Comparison of ENCODE assay signal across 8 mouse cellular contexts in genomic region chr4:126803268-126803873, GRCm38 (mm10). TPM values are rescaled to one million over a fixed set of nuclear protein-coding genes. Genes with fewer than 3 reads are reported as not detected.
DNase-seq lines count a peak whose midpoint lies in the region; ATAC-seq and TF ChIP-seq lines count a peak whose summit lies in the region.

No protein-coding gene starts in this region.

- H3K4me3 ChIP-seq in cerebellum, adult 2 months (replicated peaks; ENCODE audit: insufficient read depth, low read depth, low read length) = no peak overlapping the region
- H3K4me3 ChIP-seq in heart, embryonic 10.5 days = no peak overlapping the region
- no peak overlapping the region for H3K4me3 ChIP-seq in liver, embryonic 16.5 days (ENCODE audit: low read depth, low read length)

- H3K36me3 ChIP-seq in heart, embryonic 10.5 days = 0 out of 2 replicates have a peak, but pooled peaks cover 3% of the 10 kb centered on the region
- no peaks in the 10 kb centered on the region for H3K36me3 ChIP-seq in liver, embryonic 16.5 days (ENCODE audit: control insufficient read depth, insufficient read depth)

- H3K9ac ChIP-seq in liver, embryonic 16.5 days (ENCODE audit: low read depth, low read length) = no peak overlapping the region

- peak overlapping the region; percentile 8; the same call in 1 of the 2 replicates for H3K4me2 ChIP-seq in liver, embryonic 16.5 days (ENCODE audit: low read depth, low read length)

- peaks cover 16% of the 10 kb centered on the region; the same call in 1 of the 2 replicates for H3K4me1 ChIP-seq in cerebellum, adult 2 months (ENCODE audit: control insufficient read depth, insufficient read depth, low read length)
- H3K4me1 ChIP-seq in heart, embryonic 10.5 days = peaks cover 25% of the 10 kb centered on the region
- peaks cover 15% of the 10 kb centered on the region for H3K4me1 ChIP-seq in liver, embryonic 16.5 days (ENCODE audit: control insufficient read depth, low read depth, low read length)

- 0 out of 2 replicates have a peak, but pooled peaks have one; percentile 32 for TF ChIP-seq POLR2A in cerebellum, adult 2 months (IDR thresholded peaks at IDR 0.05; ENCODE audit: borderline replicate concordance, insufficient read depth, low read length)

- ATAC-seq in liver, embryonic 16.5 days (ENCODE audit: low read depth) = peak; percentile 91

- WGBS in cerebellum, adult 2 months = 11% methylated on average over 8 of the region's 8 CpGs
- 13% methylated on average over 8 of the region's 8 CpGs for WGBS in heart, embryonic 10.5 days
- 16% methylated on average over 8 of the region's 8 CpGs for WGBS in liver, embryonic 16.5 days (ENCODE audit: insufficient replicate concordance)

- H3K27me3 ChIP-seq in cerebellum, adult 2 months (ENCODE audit: control insufficient read depth, insufficient read depth, low read length) = no peaks in the 10 kb centered on the region
- H3K27me3 ChIP-seq in heart, embryonic 10.5 days (ENCODE audit: insufficient read depth, poor library complexity, severe bottlenecking) = no peaks in the 10 kb centered on the region
- no peaks in the 10 kb centered on the region for H3K27me3 ChIP-seq in liver, embryonic 16.5 days (ENCODE audit: control insufficient read depth, insufficient read depth, low read depth, low read length)

- H3K27ac ChIP-seq in cerebellum, adult 2 months (ENCODE audit: insufficient read depth, low read length) = peak overlapping the region; percentile 67
- H3K27ac ChIP-seq in heart, embryonic 10.5 days = no peak overlapping the region
- no peak overlapping the region for H3K27ac ChIP-seq in liver, embryonic 16.5 days (ENCODE audit: low read length)

- peak; percentile 9 for DNase-seq in spleen, adult 12 weeks (ENCODE audit: low spot score)
- DNase-seq in spleen, adult 18-20 months = no peak
- peak; percentile 82 to 86 for DNase-seq in cerebellum, adult 2 months
- DNase-seq in heart, embryonic 10.5 days (ENCODE audit: low spot score) = peak; percentile 79
- peak; percentile 19 for DNase-seq in testis, postnatal 14 days (ENCODE audit: low spot score)
- DNase-seq in gastrocnemius, adult 8-10 months (ENCODE audit: low spot score in 2 of 2) = no peak
- no peak for DNase-seq in kidney, adult 18-20 months

- H3K9me3 ChIP-seq in heart, embryonic 10.5 days = no peaks in the 10 kb centered on the region
- no peaks in the 10 kb centered on the region for H3K9me3 ChIP-seq in liver, embryonic 16.5 days (replicated peaks; ENCODE audit: control insufficient read depth, low read length)

- TF ChIP-seq CTCF in cerebellum, adult 2 months (IDR thresholded peaks at IDR 0.05; ENCODE audit: borderline replicate concordance, insufficient read depth, low read depth, low read length) = no peak

RNA-seq across cellular contexts. Expression of gene AU040320, which starts 50.0 kb away (rescaled TPM):
- polyA plus RNA-seq in cerebellum, adult 2 months (2012; rRNA removed) = 51.0 and 51.2 TPM in 2 replicates
- 19.8 and 30.4 TPM in 2 replicates for polyA plus RNA-seq in heart, embryonic 10.5 days (2016; fragmentation: Nextera tagmentation; extraction: Ambion mirVana)
- 6.9 and 8.5 TPM in 2 replicates for polyA plus RNA-seq in liver, embryonic 16.5 days (2015; fragmentation: Nextera tagmentation; extraction: Ambion mirVana)
- total RNA-seq in gastrocnemius, adult 8-10 months (2022) = 10 to 100 TPM; 28.2 to 37.7 (median 33.6) TPM

RNA-seq across cellular contexts. Expression of gene Ncdn, which starts 50.1 kb away (rescaled TPM):
- polyA plus RNA-seq in cerebellum, adult 2 months (2012; rRNA removed) = 546 and 554 TPM in 2 replicates
- polyA plus RNA-seq in heart, embryonic 10.5 days (2016; fragmentation: Nextera tagmentation; extraction: Ambion mirVana) = 27.0 and 31.6 TPM in 2 replicates
- polyA plus RNA-seq in liver, embryonic 16.5 days (2015; fragmentation: Nextera tagmentation; extraction: Ambion mirVana) = 6.1 and 6.7 TPM in 2 replicates
- total RNA-seq in gastrocnemius, adult 8-10 months (2022) = 10 to 100 TPM; 13.8 to 15.2 (median 14.6) TPM

Comparison
In these comparisons a context has a peak if more than half of its experiments do, and no peak if none do; other contexts are left out.
1. DNase-seq: peak in spleen, adult 12 weeks (single experiment), cerebellum, adult 2 months (2 of 2), heart, embryonic 10.5 days (single experiment) and testis, postnatal 14 days (single experiment); none in spleen, adult 18-20 months (0 of 2), gastrocnemius, adult 8-10 months (0 of 2) and kidney, adult 18-20 months (single experiment).
2. RNA of gene Ncdn, which starts 50.1 kb away (polyA plus RNA-seq): 546 to 554 TPM in cerebellum, adult 2 months; 27.0 to 31.6 TPM in heart, embryonic 10.5 days and 6.1 to 6.7 TPM in liver, embryonic 16.5 days; every median in the first group is over 10 times any median in the second.